Mouse (Mus musculus): ENCODE results near the gene Mia.
A peak's percentile ranks its signal among the peaks of the same experiment; 100 is the strongest.

Mia gene

DNA sequence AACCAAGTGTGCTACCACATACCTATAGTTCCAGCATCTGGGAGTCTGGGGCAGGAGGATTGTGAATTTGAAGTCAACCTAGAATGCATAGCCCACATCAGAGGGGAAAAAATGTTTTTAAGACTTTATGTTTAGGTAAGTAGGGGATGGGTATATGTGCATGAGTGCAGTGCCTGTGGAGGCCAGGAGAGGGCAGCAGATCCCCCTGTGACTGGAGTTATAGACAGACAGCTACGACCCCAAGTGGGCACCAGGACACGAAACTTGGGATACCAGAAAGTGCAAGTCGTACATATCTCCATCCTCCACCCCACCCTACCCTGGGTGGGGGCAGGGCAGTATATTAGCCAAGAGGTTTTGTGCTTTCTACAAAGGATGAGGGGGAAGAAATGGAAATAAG is 4.0 kb upstream of the Mia start:
- DNase-seq: no peak

GRCm38 (mm10) chr7:27182498-27182897 is 1.5 kb upstream of the Mia start:
- DNase-seq: no peak

DNA sequence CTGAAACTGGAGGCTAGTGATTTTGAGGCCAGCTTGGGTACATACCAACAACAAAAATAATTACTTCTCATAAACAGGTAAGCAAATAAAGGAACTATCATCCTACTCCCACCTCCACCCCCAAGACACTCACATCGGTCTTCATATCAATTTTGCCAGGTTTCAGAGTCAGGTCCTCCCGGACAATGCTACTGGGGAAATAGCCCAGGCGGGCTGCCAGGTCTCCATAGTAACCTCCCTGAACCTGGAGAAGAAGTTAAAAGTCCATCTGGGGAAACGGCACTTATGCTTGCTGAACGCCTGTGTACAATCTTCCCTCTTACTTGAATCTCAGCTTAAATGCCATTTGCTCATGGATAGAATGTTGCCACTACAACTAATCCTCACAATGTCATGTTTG is 921 bp downstream of the Mia start:
- DNase-seq: no peak

DNA sequence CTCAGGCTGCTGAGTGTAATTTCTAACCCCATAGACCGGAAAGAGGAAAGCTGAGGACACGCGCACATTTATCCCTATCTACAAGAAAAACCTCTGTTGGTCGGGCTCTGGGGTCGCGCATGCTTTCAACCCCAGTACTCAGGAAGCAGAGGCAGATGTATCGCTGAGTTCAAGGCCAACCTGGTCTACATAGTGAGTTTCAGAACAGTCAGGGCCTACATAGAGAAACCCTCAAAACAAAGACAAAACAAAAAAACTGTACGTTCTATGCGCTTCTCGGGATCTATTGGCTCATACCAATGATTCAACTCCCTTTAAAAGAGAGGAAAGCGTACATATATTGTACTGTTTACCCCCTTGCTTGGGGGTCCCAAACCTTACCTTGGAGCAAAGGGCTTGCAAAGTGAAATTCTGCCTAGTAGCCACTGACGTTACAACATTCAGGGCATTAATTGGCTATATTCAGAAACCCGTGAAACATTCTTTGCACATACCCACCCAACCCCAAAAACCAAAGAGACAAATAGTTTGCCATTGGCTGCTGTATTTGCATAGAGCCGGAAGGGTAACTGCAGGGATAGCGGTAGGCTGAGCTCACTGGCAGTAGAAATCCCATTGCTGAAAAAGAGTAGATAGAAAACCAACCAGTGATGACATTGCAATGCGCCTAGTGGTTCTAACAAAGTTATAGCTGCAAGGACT is 1.6 kb downstream of the Mia start:
- no peak for DNase-seq

- DNase-seq: peak; percentile 100
These were observed 2.4 kb downstream of the Mia start, which contains the start of gene Rab4b for GRCm38 (mm10) chr7:27178324-27179216. Rab4b (minus strand) TSS chr7:27178896.

DNA sequence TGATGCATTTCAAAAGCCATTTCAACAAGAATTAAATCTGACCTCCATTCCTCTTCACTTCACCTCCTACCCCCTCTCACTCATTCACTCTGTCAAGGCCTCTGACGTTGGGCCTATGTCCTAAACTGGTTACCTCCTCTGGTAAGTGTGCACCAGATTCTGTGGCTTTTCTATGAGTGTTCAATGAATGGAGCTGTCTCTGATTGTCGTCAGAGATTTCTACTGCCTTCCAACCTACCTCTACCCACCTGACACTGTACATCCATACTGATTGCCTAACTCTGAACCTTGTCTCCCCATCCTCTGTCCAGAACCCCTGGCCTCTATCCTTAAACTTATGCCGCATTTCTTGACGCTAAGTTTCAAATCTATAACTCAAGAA is 3.0 kb downstream of the Mia start:
- no peak for DNase-seq

DNA sequence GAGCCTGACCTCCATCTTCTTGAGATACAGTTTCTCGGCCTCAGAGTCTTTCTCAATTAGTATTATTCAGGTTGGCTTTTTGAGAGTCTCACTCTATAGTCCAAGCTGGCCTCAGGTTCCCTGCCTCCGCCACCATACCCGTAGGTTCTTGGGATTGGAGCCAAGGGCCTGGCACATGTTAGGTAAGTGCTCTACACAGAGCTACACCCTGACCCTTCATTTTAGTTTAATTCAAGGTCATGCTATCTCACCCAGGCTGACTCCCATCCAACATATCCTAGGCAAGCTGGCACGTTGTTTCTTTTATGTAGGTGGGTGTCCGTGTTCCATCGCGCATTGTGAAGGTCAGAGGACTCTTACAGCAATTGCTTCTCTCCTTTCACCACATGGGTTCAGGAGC is 6.1 kb downstream of the Mia start:
- no peak for DNase-seq

DNA sequence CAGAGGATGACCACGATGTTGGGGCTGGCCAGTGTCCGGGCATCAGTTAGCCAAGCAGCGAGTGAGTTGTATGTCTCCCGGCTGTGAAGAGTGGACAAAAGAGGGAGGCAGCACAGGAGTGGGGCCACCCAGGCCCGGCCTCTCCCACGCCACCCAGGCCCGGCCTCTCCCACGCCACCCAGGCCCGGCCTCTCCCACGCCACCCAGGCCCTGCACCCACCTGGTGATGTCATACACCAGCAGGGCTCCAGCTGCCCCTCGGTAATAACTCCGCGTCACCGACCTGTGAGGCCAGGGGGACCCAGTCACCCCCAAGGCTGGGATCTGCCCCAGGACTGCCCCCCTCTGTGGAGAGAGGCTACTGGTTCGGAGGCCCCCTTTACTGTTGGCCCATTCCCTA is 6.5 kb downstream of the Mia start:
- no peak for DNase-seq

DNA sequence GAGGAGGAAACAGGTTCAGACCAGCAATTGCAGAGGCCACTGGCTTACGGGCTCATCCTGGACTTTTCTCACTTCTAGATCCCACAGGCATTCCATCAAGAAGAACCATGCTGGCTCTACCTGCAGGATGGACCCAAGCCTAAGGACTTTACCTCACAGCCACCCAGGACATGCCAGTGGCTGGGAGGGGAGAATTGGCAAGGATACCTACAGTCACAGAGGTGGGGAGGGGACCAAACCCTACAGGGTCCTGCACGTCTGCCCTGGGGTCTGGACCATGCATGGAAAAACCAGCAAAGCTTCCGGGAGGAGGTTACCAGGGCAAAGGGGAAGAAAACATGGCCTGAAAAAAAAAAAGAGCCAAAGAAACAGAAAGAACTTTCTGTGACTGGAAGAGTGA is 10.0 kb downstream of the Mia start:
- DNase-seq: no peak

DNA sequence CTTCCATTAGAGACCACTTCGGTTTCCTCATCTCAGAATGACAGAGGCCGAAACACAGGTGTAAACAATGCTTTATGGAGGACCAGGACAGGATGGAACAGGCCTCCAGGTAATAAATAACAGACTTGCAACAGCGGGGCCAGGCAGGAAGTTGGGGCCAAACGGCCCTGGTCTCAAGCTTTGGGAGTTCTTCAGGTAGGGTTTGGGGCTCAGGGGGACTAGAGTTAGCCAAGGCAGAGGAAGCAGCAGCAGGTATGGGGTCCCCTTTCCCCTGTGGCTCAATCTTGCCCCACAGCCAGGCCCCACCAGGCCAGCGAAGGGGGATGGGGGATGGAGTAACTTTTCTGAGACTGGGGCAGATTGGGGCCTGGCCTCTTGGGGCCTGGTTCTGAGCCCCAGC is 12.6 kb downstream of the Mia start:
- DNase-seq: no peak

DNA sequence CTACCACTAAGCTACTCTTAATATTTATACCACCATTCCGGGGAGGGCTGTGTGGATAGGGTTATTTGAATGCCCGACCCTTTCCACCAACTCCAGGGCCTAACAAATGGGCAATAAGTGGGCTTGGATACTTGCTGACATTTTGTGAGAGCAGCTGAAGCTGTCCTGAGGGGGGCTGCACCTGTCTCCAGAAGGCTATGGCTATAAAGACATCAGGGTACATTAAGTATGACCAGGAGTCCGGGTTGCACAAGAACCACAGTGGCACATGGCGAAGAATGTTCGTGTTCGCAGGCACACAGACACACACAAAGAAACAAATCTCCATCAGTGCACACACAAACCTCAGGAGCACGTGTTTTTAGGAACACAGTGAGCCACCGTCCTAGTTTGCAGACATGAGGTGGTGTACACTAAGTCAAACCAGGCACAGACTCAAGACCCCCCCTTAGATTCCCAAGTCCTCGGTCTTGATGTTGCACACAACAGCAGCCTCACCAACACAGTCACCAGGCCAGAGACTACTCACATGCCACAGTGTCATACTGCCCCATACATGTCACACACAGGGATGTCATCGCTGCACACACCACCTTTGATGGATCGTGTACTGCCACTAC is 13.4 kb downstream of the Mia start:
- DNase-seq: no peak

GRCm38 (mm10) chr7:27166614-27167474 is 14.1 kb downstream of the Mia start, which contains the start of gene Egln2:
Egln2 (minus strand) TSS chr7:27166802.
- DNase-seq: peak; percentile 93

- DNase-seq: peak; percentile 76
These were observed 14.7 kb downstream of the Mia start for GRCm38 (mm10) chr7:27166229-27166613.

GRCm38 (mm10) chr7:27165696-27166095 is 15.3 kb downstream of the Mia start:
- DNase-seq: no peak

DNA sequence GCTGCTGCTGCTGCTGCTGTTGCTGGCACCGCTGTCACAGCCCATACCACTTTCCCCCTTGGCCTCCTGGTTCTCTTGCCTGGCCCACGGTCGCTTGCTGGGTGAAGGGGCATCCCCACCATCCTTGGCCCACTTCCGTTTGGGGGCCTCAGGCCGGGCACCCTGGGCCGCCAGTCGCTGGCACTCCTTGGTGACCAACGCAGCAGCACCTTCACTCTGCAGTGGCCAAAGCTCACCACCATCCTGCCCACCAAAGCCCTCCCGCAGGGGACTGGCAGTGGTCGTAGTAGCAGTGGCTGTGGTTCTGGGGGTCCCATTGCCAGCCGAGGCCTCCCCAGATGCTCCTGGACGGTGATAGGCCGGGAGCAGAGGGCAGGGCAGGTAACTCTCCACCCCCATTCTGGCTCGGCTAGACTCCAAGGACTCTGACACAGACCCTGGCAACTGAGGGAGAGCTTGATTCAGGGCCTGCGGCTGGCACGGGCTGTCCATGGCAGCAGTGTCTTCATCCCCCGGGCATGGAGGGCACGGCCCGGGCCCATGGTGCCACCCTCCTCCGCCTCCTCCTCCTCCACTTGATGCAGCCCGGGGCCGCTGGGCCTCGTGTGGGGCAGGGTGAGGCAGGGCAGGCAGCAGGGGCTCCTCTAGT is 15.8 kb downstream of the Mia start:
- DNase-seq: no peak

DNA sequence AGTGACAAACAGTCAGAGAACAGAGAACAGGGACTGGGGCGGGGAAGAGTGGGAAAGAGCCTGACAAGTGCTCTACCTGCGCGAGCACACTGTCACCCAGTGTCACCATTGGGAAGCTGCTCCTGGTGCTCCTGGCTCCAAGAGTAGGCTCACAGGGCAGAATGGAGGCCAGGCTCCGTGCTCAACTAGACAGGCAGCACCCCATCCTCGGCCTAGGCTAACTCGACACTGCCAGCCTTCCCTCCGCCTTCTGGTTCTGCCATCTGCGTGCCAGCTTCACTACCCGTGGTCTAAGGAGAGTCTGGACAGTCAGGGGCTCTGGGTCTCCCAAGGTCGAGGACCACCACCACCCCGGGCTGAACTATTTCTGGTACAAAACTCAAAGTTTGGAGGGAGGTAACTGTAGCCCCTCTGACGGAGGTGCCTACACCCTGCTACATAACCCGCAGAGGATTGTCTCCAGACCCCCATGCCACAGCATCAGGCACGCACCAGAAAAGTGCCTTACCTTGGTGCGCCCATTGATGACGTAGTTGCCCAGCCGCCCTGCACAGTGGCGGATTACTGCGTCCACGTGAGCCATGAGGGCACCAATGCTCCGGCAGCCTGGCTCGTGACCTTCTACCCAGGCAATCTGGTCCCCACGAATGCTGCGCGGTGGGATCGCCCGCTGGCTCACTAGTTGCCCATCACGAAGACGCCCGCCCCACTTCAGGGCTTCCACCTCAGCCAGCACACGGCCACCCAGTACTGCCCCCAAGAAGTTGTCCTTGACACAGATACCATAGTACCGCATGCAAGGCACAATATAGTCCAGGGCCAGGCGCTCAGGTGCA is 16.6 kb downstream of the Mia start:
- DNase-seq: no peak

- DNase-seq: no peak
These were observed 17.5 kb downstream of the Mia start for GRCm38 (mm10) chr7:27163450-27163805.

- no peak for DNase-seq
These were observed 18.0 kb downstream of the Mia start for GRCm38 (mm10) chr7:27162780-27163449.

GRCm38 (mm10) chr7:27161744-27162143 is 19.2 kb downstream of the Mia start:
- DNase-seq: no peak

DNA sequence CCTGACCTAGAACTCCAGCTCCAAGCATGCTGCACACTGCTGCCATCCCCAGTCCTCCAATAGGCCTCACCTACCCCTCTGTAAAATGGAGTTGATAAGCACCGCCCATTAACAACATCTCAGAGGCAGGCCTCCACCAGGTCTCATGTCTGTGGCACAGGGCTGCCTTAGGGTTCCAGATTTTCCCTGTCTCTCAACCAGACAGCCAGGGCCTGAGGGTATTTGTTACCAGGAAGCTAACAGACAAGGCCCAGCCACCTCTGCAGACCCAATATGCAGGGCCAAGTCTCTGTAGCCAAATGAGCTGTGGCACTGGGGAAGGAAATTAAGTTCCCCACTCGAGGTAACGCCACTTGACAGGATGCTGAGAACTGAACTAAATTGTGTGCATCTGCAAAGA is 20.0 kb downstream of the Mia start:
- DNase-seq: no peak

- peak; percentile 74 for DNase-seq
These were observed 21.1 kb downstream of the Mia start for GRCm38 (mm10) chr7:27159882-27160281.

Measured in right cerebral cortex, postnatal 25 days (tissue).